Mouse (Mus musculus) G1E (cell line): Measurements from ENCODE around the gene Mmgt2.

Source experiments
- CTCF ChIP-seq: IDR thresholded peaks from 2 replicates; pipeline ENCODE4 v1.5.1; 2012; ENCODE audit warnings: low read depth, low read length, inconsistent platforms, mixed read lengths
- POLR2AphosphoS5 ChIP-seq: IDR thresholded peaks from 2 replicates; pipeline ENCODE4 v1.6.1; 2012; ENCODE audit warnings: low read depth, low read length, inconsistent platforms; ENCODE audit not compliant: insufficient replicate concordance
- TAL1 ChIP-seq: conservative IDR thresholded peaks from 2 replicates; pipeline ENCODE4 v1.6.1; 2012; ENCODE audit warnings: low read depth, low read length, inconsistent platforms, mixed read lengths

GRCm38 (mm10) chr11:62640378-62640777 lies 8.1 kb upstream of the Mmgt2 start:
- no peak for TF ChIP-seq CTCF
- TF ChIP-seq TAL1: no peak
- no peak for TF ChIP-seq POLR2AphosphoS5
